Mouse (Mus musculus) heart, postnatal 0 days (tissue): ENCODE data around the gene Atp5b. TPM values are rescaled to one million over a fixed set of nuclear protein-coding genes. Genes with fewer than 3 reads are reported as not detected.

Experiments used
- ATAC-seq: fragments of 200-750 bp; cut with Nextera tagmentation; 2 replicates; pipeline ENCODE4 v1.8.0; 2017; ENCODE audit warnings: low read depth, moderate number of reproducible peaks, moderate library complexity; ENCODE audit not compliant: insufficient read depth
- DNase-seq: peaks from one replicate; pipeline ENCODE4 v3.0.0-alpha.2; 2016; ENCODE audit warnings: low spot score
- H3K27ac ChIP-seq: fragments of 300-500 bp; sonication (generic); 2 replicates; pipeline ENCODE4 v1.5.1; 2014; ENCODE audit warnings: low read depth, mild to moderate bottlenecking
- H3K27me3 ChIP-seq: fragments of 300-500 bp; sonication (generic); 2 replicates; pipeline ENCODE4 v1.6.1; 2014; ENCODE audit warnings: low read length, mixed read lengths; ENCODE audit not compliant: control insufficient read depth, insufficient read depth
- H3K36me3 ChIP-seq: fragments of 300-500 bp; sonication (generic); replicated peaks from 2 replicates; pipeline ENCODE4 v1.6.1; 2014; ENCODE audit warnings: low read length, mixed read lengths; ENCODE audit not compliant: control insufficient read depth, insufficient read depth
- H3K4me1 ChIP-seq: fragments of 300-500 bp; sonication (generic); 2 replicates; pipeline ENCODE4 v1.6.1; 2014; ENCODE audit warnings: antibody characterized with exemption; ENCODE audit not compliant: control insufficient read depth, insufficient read depth
- H3K4me2 ChIP-seq: fragments of 300-500 bp; sonication (generic); 2 replicates; pipeline ENCODE4 v1.6.1; 2014; ENCODE audit warnings: low read depth, mild to moderate bottlenecking, low read length, moderate library complexity
- H3K4me3 ChIP-seq: fragments of 300-500 bp; sonication (generic); 2 replicates; pipeline ENCODE4 v1.5.1; 2014; ENCODE audit warnings: low read depth, low read length
- H3K9ac ChIP-seq: fragments of 300-500 bp; sonication (generic); replicated peaks from 2 replicates; pipeline ENCODE4 v1.6.1; 2014; ENCODE audit warnings: low read depth, low read length, mixed read lengths
- H3K9me3 ChIP-seq: fragments of 300-500 bp; sonication (generic); replicated peaks from 2 replicates; pipeline ENCODE4 v1.6.1; 2016; ENCODE audit warnings: low read length; ENCODE audit not compliant: control insufficient read depth
- CTCF ChIP-seq: IDR thresholded peaks from 2 replicates; pipeline ENCODE4 v1.5.1; 2016; ENCODE audit warnings: antibody characterized with exemption, control low read depth, low read depth
- EP300 ChIP-seq: IDR thresholded peaks from 2 replicates; pipeline ENCODE4 v1.6.1; 2016; ENCODE audit warnings: antibody characterized with exemption, low read depth
- WGBS: fragments of 180-500 bp; shearing (Covaris S2); extraction: QIAGEN DNeasy Blood & Tissue Kit; methylation state at CpG from one replicate; pipeline ENCODE4 v1.1.7; 2014; 5-methylcytosine and 5-hydroxymethylcytosine counted together
- polyA plus RNA-seq: library from polyadenylated mRNA; unstranded; fragments of >200 nt; fragmentation: Nextera tagmentation; extraction: Ambion mirVana; gene quantifications from 2 replicates; pipeline ENCODE4 v1.2.1, GENCODE M21; 2015
- total RNA-seq: library from RNA; depleted of rRNA; stranded (reverse); fragments of >200 nt; gene quantifications from 2 replicates; pipeline ENCODE4 v1.2.3, GENCODE M21; 2014; ENCODE audit warnings: low replicate concordance

The Atp5b gene
- total and polyA plus RNA-seq, 2 experiments from 2014 or later, result 9,758 to 19,517 TPM

- H3K4me1 ChIP-seq, result peaks cover 30% of the 10 kb centered on the region
- H3K9me3 ChIP-seq, result no peaks in the 10 kb centered on the region
- DNase-seq (no peak), ATAC-seq (no peak)
- 72% methylated on average over 5 of the region's 5 CpGs for WGBS
- no peak overlapping the region for H3K27ac ChIP-seq
- H3K4me2 ChIP-seq, result no peak overlapping the region
- no peak for TF ChIP-seq EP300
- TF ChIP-seq CTCF, result no peak
- H3K9ac ChIP-seq, result no peak overlapping the region
- no peaks in the 10 kb centered on the region for H3K27me3 ChIP-seq
- H3K4me3 ChIP-seq, result no peak overlapping the region
- peaks cover 54% of the 10 kb centered on the region for H3K36me3 ChIP-seq
These were observed 42.8 kb upstream of the Atp5b start for GRCm38 (mm10) chr10:128040293-128040692.

DNA sequence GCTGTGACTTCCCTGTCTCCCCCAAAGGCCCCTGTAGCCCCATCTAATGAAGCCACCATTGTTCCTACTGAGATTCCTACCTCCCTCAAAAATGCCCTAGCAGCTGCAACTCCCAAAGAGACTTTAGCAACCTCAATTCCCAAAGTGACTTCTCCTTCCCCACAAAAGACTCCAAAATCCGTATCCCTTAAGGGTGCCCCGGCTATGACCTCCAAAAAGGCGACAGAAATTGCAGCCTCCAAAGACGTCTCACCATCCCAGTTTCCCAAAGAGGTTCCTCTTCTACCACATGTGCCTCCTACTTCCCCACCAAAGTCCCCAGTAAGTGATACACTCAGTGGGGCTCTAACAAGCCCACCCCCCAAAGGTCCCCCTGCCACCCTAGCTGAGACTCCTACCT, 41.4 kb upstream of the Atp5b start:
- no peak for TF ChIP-seq EP300
- TF ChIP-seq CTCF, result no peak
- peaks cover 30% of the 10 kb centered on the region for H3K4me1 ChIP-seq
- H3K9me3 ChIP-seq, result no peaks in the 10 kb centered on the region
- no peak overlapping the region for H3K27ac ChIP-seq
- no peak overlapping the region for H3K9ac ChIP-seq
- peaks cover 67% of the 10 kb centered on the region for H3K36me3 ChIP-seq
- no peak overlapping the region for H3K4me2 ChIP-seq
- 71% methylated on average over 4 of the region's 4 CpGs for WGBS
- ATAC-seq (no peak), DNase-seq (no peak)
- no peaks in the 10 kb centered on the region for H3K27me3 ChIP-seq
- H3K4me3 ChIP-seq, result no peak overlapping the region

GRCm38 (mm10) chr10:128042466-128042865, 40.6 kb upstream of the Atp5b start:
- no peaks in the 10 kb centered on the region for H3K27me3 ChIP-seq
- H3K27ac ChIP-seq, result no peak overlapping the region
- TF ChIP-seq EP300, result no peak
- TF ChIP-seq CTCF, result no peak
- DNase-seq, result no peak
- H3K4me2 ChIP-seq, result no peak overlapping the region
- no peaks in the 10 kb centered on the region for H3K9me3 ChIP-seq
- no peak overlapping the region for H3K4me3 ChIP-seq
- no peak overlapping the region for H3K9ac ChIP-seq
- H3K4me1 ChIP-seq, result peaks cover 29% of the 10 kb centered on the region
- peaks cover 73% of the 10 kb centered on the region for H3K36me3 ChIP-seq
- ATAC-seq, result no peak
- whole genome bisulfite sequencing, result 77% methylated on average over 3 of the region's 3 CpGs

GRCm38 (mm10) chr10:128043041-128043835, 39.8 kb upstream of the Atp5b start:
- peaks cover 78% of the 10 kb centered on the region for H3K36me3 ChIP-seq
- H3K27ac ChIP-seq, result peak overlapping the region; percentile 56
- no peak overlapping the region for H3K4me2 ChIP-seq
- no peaks in the 10 kb centered on the region for H3K9me3 ChIP-seq
- ATAC-seq (no peak), DNase-seq (no peak)
- H3K27me3 ChIP-seq, result no peaks in the 10 kb centered on the region
- WGBS, result 47% methylated on average over 3 of the region's 3 CpGs
- no peak for TF ChIP-seq CTCF
- TF ChIP-seq EP300, result no peak
- H3K9ac ChIP-seq, result no peak overlapping the region; the same call in 1 of the 2 replicates
- peaks cover 23% of the 10 kb centered on the region for H3K4me1 ChIP-seq
- no peak overlapping the region for H3K4me3 ChIP-seq

GRCm38 (mm10) chr10:128048157-128048556, 34.9 kb upstream of the Atp5b start:
- no peak for TF ChIP-seq CTCF
- TF ChIP-seq EP300, result no peak
- H3K27ac ChIP-seq, result no peak overlapping the region
- H3K36me3 ChIP-seq, result peaks cover 75% of the 10 kb centered on the region
- no peak for ATAC-seq
- DNase-seq, result no peak
- 0 out of 2 replicates have a peak, but pooled peaks cover 10% of the 10 kb centered on the region for H3K4me1 ChIP-seq
- no peaks in the 10 kb centered on the region for H3K9me3 ChIP-seq
- no peak overlapping the region for H3K4me3 ChIP-seq
- no peak overlapping the region for H3K4me2 ChIP-seq
- WGBS, result 94% methylated on average over 8 of the region's 8 CpGs
- no peak overlapping the region for H3K9ac ChIP-seq
- H3K27me3 ChIP-seq, result no peaks in the 10 kb centered on the region

- Histone ChIP-seq H3K27ac (no peak overlapping the region), H3K4me1 (0 out of 2 replicates have a peak, but pooled peaks cover 2% of the 10 kb centered on the region), H3K27me3 (no peaks in the 10 kb centered on the region), H3K9me3 (no peaks in the 10 kb centered on the region), H3K4me2 (no peak overlapping the region), H3K9ac (no peak overlapping the region), H3K36me3 (peaks cover 63% of the 10 kb centered on the region), H3K4me3 (no peak overlapping the region)
- 95% methylated on average over 2 of the region's 2 CpGs for WGBS
- DNase-seq, result no peak
- no peak for ATAC-seq
- TF ChIP-seq CTCF (no peak), EP300 (no peak)
These were observed 33.3 kb upstream of the Atp5b start for GRCm38 (mm10) chr10:128049741-128050140.
